Mouse (Mus musculus): ENCODE data around the gene Sesn1.

Sesn1 gene

GRCm38 (mm10) chr10:41870101-41870500, 60.4 kb downstream of the Sesn1 start:
- no peak for DNase-seq (ENCODE audit: low spot score)

DNA sequence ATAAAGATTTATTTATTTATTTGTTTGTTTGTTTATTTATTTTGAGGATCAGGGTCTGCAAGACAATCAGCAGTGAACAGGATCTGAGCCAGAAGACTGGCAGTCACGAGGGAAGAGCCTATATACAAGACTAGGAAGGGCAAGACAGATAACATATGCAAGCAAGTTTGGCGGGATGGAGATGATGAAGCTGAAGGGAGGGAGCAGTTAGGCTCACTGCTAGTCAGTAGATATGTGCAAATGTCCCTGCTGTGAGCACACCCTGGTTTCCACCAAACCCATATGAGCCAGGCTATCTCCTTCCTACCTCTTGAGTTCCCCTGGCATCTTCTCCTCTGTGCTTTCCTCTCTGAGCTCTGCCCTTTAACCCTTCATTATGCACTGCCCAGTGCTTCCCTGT, 61.8 kb downstream of the Sesn1 start:
- no peak for DNase-seq (ENCODE audit: low spot score)

GRCm38 (mm10) chr10:41875624-41876023, 65.9 kb downstream of the Sesn1 start:
- DNase-seq (ENCODE audit: low spot score), result no peak

GRCm38 (mm10) chr10:41878344-41878743, 68.6 kb downstream of the Sesn1 start:
- DNase-seq (ENCODE audit: low spot score), result no peak

DNA sequence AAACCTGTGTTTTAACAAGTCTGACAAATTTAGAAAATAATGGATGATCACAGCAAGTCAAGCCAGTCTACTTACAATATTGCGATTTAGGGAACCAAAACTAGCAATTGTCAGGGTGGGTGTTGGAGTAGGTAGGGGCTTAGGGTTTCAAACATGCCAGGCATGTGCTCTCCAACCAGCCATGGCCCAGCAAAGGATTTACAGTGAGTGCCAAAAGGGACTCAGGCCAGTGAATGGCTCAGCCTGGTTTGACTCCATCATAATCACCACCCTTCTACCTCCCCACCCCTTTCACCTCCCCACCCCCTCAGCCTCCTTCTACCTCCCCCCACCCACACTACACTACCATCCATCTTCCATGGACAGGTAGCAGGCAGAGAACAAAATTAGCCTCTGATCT, 69.9 kb downstream of the Sesn1 start:
- DNase-seq (ENCODE audit: low spot score), result no peak

DNA sequence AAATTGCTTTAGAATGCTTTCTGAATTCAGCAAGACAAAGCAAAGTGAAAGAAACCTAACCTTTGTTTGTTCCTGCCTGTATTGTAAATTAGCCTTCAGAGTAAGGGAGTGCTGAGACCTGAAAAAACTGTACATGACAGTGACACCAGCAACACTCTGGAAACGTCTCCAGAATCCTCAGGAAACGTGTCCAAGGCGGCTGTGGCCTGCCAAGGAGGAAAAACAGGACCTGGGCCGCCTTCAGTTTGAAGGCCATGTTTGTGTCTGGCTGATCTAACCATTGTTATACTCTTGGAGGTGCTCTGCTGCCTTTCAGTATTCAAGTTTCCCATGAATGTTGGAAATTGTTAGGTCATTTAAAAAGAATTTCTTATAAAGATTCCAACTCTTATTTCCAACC, 70.5 kb downstream of the Sesn1 start:
- no peak for DNase-seq (ENCODE audit: low spot score)

DNA sequence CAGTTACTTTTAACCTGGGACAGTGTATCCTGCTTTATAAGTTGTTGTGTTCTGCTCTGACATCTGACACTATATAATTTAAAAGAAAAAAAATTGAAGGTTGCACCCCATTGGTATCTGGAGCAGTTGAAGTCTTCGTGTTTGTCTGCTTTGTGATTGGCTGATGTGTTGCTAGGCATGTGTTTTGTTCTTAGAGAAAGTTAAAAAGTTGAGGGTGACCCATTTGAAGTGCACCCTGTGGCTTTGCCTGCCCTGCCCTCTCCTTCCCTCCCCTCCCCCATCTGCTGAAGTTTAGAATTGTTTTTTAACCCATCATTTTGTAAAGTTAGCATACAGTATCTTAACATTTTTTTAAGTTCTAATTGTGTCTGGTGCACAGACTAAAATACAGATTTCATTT, 71.0 kb downstream of the Sesn1 start:
- DNase-seq (ENCODE audit: low spot score), result no peak

DNA sequence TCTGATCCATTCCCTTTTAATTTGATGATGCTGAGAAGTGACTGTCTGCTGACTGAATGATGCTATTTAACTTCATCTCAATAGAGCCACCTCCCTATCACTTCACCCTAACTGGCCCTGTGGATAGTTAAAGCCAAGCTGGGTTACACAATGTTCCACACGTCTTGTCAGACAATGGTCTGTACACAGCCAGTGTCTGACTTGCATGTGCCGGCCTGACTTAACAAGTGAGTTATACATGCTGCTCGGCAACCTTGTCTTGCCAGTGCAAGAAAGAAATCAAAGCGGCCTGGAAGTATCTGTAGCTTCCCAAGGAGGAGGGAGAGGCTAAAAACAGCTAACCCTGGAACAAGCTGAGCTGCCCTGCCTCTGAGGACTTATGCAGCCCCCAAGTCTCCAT, 71.7 kb downstream of the Sesn1 start:
- DNase-seq (ENCODE audit: low spot score), result peak; percentile 43

GRCm38 (mm10) chr10:41883741-41884575, 74.2 kb downstream of the Sesn1 start:
- no peak for DNase-seq (ENCODE audit: low spot score)

GRCm38 (mm10) chr10:41887080-41887821, 77.5 kb downstream of the Sesn1 start:
- DNase-seq (ENCODE audit: low spot score), result peak; percentile 95

DNA sequence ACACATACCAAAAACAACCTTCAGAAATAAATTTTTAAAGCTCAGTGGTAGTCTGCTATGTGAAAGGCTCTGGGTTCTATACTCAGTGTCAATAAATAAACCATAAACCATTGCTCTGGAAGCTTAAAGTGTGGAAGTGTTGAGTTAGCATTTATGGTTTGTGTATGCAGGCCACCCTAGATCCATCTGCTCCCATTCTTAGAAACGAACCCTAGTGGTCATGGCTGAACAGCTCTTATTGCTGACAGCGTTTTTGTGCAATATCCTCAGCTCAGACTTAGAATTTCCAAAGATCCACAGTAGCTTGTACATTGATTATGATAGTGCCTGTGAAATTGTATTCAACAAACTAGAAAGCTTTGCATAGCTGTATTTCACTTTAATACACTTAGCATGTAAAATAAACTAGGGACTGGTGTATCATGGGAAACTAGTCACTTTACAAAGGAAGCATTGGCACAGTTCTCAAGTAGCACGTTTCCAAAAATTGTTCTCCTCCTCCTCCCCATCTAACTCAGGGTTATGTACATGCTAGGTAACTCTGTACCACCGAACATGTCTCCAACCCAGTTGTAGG, 78.7 kb downstream of the Sesn1 start:
- DNase-seq (ENCODE audit: low spot score), result no peak

GRCm38 (mm10) chr10:41889566-41889965, 79.8 kb downstream of the Sesn1 start:
- DNase-seq (ENCODE audit: low spot score), result no peak

GRCm38 (mm10) chr10:41890537-41890936, 80.8 kb downstream of the Sesn1 start:
- DNase-seq (ENCODE audit: low spot score), result no peak

DNA sequence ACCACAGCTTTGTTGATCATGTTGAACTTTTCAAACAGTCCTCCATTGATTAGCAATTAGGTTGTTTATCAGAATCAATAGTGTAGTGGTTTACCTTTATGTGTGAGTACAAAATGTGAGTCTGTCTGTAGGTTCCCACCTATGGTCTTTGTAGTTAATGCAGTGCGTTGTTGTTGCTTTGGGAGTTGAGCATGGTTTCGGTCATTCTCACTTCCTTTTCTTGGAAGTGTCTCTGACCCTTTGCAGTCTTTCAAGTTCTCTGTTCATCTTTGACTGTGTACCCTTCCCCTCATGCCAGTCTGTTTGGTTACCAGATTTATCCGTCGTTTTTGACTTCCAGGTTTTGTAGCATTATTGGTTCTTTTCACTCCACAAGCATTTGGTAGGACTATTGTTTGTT, 81.6 kb downstream of the Sesn1 start:
- DNase-seq (ENCODE audit: low spot score), result no peak

DNA sequence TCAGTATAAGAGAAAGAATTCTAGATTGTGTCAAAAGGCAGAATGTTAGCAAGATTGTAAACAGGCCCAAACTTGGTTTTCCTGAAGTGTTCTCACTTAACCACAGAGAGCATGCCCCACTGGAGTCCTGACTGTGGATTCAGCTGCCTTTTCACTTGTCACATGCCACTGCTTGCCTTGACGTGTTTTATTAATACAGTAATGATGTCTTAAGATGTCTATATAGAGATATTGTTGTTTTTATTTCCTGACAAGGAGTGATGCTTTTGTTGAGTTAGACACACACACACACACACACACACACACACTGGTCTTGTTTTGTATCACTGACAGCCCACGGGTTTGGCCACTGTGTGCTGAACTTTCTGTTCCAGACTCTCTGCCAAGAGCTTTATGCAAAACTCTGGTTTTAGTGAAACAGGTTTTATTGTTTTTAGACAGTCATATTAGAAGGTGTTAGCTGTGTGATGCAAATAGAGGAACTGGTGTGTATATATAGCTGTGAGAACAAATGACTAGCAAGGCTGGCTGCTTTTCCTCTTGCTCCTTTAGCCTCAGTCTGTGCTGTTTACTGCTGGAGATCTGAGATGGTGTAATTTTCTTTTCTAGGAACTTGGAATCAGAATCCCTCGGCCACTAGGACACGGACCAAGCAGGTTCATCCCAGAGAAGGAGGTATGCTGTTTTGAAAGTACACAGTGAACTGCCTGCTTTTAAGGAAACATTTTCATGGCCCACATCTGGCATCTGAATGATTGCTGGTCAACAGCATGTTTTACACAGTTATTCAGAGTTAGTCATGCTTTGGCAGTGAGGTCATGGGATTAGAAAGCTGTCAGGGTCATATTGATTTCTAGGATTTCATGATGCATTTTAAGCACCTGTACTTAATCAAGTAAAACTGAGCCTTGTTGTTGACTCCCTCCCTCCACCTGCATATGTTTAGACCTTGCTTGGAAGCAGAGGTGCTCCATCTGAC, 84.0 kb downstream of the Sesn1 start:
- DNase-seq (ENCODE audit: low spot score), result no peak

DNA sequence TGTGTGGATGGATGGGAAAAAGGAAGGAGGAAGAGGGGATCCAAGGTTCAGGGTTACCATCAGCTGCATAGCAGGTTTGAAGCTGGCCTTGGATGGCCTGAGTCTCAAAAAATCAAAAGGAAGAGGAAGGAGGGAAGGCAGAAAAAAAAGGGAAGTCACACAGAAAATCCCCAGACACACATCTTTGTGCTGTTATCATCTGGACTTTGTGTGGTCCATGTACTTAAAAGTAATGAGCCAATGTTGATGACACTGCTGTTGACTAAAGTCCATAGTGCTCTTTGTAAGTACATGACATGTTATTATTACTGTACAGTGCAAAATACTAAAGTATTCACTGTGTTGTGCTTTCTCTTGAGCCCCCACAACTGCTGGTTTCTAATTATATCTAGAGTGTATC, 86.7 kb downstream of the Sesn1 start:
- DNase-seq (ENCODE audit: low spot score), result no peak

- DNase-seq (ENCODE audit: low spot score), result no peak
Observed at GRCm38 (mm10) chr10:41896865-41897264, 87.1 kb downstream of the Sesn1 start.

DNA sequence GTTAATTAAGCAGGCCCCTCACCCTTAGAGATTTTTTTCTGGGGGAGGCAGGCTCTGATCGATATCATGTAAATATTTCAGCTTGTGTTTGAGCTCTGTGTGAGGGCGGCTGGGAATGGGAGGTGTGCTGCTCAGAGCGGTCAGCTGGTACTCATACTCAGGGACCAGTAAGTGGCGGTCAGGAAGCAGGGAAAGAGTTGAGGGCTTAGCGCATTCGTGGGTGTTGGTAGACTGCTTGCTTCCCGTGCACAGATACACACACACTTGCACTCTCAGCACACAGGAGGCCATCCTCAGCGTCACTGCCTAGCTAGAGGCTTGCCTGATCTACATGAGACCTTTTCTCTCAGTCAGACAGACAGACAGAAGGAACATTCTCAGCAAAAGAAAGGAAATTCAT, 91.7 kb downstream of the Sesn1 start:
- no peak for DNase-seq (ENCODE audit: low spot score)

DNA sequence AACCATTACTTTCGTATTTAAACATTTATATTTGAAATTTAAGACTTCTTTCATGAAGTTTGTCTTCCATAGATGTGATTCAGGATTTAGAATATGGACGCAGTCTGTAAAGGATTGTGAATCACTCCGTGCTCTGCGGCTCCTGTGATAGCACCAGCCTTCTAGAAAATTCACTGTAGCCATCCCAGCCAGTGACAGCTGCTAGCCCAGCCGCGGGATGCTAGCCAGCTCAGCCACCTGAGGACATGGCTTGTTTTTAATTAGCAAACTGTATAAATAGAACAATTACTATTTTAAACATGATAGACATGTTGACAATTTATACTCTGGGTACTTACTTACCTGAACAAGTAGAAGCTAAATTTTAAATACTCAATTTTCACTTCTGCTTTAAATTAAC, 92.1 kb downstream of the Sesn1 start:
- DNase-seq (ENCODE audit: low spot score), result no peak

- DNase-seq (ENCODE audit: low spot score), result no peak
Observed at GRCm38 (mm10) chr10:41907473-41907872, 97.7 kb downstream of the Sesn1 start.

- no peak for DNase-seq (ENCODE audit: low spot score)
Observed at GRCm38 (mm10) chr10:41907950-41908349, 98.2 kb downstream of the Sesn1 start.

- DNase-seq (ENCODE audit: low spot score), result no peak
Observed at GRCm38 (mm10) chr10:41908899-41909298, 99.2 kb downstream of the Sesn1 start.
